Mouse (Mus musculus): ENCODE results near the gene Zfyve1. TPM values are rescaled to one million over a fixed set of nuclear protein-coding genes. Genes with fewer than 3 reads are reported as not detected.
A peak's percentile ranks its signal among the peaks of the same experiment; 100 is the strongest.

The Zfyve1 gene
- total RNA-seq, 2 experiments from 2014 or later: 28.8 to 34.9 TPM

DNA sequence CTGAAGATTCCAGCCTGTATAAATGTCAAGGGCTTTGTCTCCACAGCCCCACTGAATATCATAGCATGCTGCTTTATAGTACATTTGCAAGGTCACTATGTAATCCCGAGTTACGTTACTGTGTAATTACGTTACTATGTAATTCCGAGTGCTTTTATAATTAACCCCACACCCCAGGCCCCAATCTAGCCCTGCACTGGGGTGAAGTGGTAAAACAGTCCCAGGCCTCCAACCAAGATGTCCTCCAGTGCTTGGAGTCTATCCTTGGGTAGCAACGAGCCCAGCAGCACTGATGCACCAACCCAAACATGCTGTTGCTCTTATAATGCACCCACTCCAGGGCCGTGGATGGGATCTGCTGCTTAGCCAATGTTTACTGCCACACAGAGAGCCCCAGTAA is 74.0 kb downstream of the Zfyve1 start:
- DNase-seq: no peak

- no peak for DNase-seq
Observed at GRCm38 (mm10) chr12:83521083-83521482, 75.9 kb downstream of the Zfyve1 start.

DNA sequence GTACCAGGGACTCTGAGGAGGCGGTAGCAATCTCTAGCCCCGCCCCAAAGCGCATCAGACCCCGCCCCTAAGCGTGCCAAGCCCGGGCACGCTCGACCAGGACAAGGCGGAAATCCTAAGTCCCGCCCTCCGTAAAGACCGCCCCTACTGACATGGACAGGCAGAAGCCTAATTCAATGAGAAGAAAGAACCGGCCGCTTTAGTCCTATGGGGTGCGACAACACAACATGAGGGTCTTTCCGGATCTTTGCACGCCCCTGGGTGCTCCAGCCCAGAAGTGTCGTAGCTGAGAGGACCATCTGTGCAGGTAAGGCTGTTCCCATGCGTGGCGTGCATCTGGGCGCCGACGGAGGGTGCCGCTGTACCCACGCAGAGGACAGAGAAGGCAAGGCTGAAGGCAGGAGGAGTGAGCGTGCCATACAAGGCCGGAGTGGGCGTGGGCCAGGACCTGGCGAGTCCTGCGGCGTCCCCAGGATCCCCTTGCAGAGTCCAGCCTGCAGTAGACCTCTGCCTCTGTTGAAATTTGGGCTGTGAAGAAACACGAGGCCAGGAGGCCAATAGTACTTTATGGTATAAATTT is 76.6 kb downstream of the Zfyve1 start, which contains the start of gene Dcaf4:
Dcaf4 (plus strand) TSS at position 156 of the 580 bp plus-strand sequence.
- DNase-seq: peak; percentile 99

DNA sequence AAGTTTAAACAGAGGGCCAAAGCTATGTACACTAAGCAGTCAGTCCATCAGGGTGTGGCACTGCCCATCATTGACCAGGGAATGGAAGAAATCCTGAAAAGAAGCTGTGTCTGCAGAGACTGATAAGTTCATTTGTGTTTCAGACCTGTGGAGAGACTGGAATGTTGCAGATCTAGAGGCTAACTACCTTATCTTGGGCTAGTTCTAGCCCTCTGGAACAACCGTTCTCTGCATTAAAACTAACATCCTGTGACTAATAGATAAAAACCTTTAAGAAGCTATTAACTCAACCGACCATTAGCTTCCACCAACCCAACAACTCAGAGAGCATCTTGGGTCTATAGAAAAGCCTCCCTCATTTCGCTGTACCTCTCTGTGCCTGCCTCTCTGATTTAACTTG is 79.4 kb downstream of the Zfyve1 start:
- DNase-seq: no peak

DNA sequence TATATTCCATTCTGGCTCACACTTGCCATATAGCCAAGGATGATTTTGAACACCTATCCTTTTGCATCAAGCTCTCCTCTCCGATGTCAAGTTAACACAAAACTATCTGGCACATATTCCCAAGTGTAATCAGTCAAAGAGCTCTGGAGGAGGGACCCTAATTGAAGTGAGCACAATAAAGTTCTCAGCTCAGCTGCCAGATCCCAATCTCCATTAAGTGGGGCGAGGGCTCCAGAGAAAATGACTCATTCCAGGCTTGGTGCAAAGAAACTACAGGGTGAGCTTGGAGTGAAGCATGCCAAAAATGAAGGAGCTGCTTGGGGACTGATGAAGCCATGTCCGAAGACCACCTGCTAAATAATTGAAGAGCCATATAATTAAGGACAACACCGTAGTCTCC is 82.8 kb downstream of the Zfyve1 start:
- DNase-seq: no peak

GRCm38 (mm10) chr12:83513185-83513584 is 83.8 kb downstream of the Zfyve1 start:
- no peak for DNase-seq

- DNase-seq: no peak
Observed at GRCm38 (mm10) chr12:83512783-83513182, 84.2 kb downstream of the Zfyve1 start.

- no peak for DNase-seq
Observed at GRCm38 (mm10) chr12:83510586-83510985, 86.4 kb downstream of the Zfyve1 start.

- no peak for DNase-seq
Observed at GRCm38 (mm10) chr12:83506543-83506942, 90.5 kb downstream of the Zfyve1 start.

DNA sequence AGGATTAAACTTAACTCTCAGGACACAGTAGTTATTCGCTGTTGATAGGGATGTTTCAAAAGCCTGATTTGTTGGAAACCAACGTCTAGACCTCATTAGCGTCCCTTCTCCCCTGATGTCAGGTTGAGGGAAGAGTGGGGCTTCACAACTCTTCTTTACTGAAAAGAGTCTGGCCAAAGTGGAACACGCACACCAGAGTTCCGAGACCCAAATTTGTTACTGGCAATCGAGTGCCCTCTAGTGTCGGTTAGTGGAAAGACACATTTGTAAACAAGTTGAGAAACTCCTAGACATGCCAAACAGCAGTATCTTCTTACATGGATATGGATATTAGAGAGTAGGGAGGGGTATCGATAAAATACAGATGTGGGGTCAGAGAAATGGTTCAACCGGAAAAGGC is 94.8 kb downstream of the Zfyve1 start:
- peak; percentile 69 for DNase-seq

DNA sequence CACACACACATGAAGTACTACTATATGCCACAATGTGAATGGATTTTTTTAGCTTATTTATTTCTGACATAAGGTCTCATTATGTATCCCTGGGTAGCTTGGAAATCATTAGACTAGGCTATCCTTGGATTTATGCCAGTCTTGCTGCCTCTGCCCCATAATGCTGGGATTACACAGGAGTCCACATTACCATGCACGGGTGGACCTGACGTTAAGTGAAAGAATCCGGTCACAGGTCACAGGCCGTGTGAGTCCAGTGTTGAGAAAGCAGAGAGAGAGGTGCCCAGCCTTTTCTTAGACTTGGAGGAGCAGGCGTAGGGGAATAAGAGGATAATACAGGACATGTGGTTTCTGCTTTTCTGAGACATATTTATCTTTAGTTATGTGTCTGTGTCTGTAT is 97.8 kb downstream of the Zfyve1 start:
- DNase-seq: no peak

DNA sequence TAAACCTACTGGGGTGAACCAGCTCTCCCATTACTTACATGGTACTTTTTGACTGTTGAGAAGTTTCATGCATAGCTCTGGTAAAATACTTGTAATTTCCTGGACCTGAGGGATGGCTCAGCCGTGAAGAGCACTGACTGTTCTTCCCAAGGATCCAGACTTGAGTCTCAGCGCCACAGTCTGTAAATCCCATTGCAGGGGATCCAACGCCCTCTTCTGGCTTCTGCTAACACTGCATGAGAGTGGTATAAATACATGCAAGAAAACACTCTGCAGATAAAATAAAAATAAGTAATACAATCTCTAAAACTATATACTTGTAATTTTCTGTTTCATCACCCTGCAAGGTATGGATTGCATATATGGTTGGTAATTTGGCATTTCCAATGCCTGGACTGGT is 99.1 kb downstream of the Zfyve1 start:
- DNase-seq: no peak

DNA sequence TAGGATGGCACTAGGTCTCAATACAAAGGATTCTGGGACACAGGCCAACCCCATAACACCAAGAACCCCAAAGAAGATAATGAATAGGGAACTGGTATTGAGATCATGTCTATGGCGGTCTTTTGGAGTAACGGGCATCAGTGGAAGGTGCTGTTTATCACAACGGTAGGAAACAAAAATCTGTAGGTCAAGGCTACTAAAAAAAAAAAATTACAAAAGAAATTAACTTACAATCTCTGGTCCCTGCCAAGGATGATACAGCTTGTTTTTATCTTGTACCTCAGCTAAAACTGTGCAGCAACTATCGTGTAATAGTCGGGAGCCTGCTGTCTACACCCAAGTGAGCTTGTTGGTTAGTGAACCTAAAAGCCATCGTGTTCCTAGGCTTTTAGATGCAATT is 100.3 kb downstream of the Zfyve1 start:
- no peak for DNase-seq

Other genes with a start within 250 kb of the Zfyve1 start
- 10 to 100 TPM in 1 of 2 experiments, 1 to 10 TPM in 1; 9.2 to 12.7 TPM for gene Dpf3, start 109.5 kb downstream of the Zfyve1 start, total RNA-seq (2021)
- 10 to 100 TPM; 38.8 to 58.9 TPM for gene Dcaf4, start 76.8 kb downstream of the Zfyve1 start, total RNA-seq (2021)
- 100 to 1,000 TPM in 1 of 2 experiments, 10 to 100 TPM in 1; 78.9 to 126 TPM for gene Rbm25, start 34.0 kb upstream of the Zfyve1 start, total RNA-seq (2021)
- 10 to 100 TPM; 47.5 to 53.9 TPM for gene Psen1, start 90.9 kb upstream of the Zfyve1 start, total RNA-seq (2021)
- gene Papln, start 166.4 kb upstream of the Zfyve1 start, total RNA-seq (2021): 1 to 10 TPM; 7.1 to 9.1 TPM